Mouse (Mus musculus): ENCODE measurements at regions not wholly inside any gene's neighbourhood (a gene's known extent, or its start where the extent isn't known, plus 50 kb on each side); places are given as distances from the start of the nearest gene placed in this dataset.

GRCm38 (mm10) chr1:41555607-41556006 lies 750.2 kb downstream of the Tmem182 start:
- TF ChIP-seq POLR2A (IDR thresholded peaks at IDR 0.05; ENCODE audit: insufficient read depth, low read depth, low read length) (no peak), CTCF (IDR thresholded peaks at IDR 0.05) (no peak)
